In the genomic region with DNA sequence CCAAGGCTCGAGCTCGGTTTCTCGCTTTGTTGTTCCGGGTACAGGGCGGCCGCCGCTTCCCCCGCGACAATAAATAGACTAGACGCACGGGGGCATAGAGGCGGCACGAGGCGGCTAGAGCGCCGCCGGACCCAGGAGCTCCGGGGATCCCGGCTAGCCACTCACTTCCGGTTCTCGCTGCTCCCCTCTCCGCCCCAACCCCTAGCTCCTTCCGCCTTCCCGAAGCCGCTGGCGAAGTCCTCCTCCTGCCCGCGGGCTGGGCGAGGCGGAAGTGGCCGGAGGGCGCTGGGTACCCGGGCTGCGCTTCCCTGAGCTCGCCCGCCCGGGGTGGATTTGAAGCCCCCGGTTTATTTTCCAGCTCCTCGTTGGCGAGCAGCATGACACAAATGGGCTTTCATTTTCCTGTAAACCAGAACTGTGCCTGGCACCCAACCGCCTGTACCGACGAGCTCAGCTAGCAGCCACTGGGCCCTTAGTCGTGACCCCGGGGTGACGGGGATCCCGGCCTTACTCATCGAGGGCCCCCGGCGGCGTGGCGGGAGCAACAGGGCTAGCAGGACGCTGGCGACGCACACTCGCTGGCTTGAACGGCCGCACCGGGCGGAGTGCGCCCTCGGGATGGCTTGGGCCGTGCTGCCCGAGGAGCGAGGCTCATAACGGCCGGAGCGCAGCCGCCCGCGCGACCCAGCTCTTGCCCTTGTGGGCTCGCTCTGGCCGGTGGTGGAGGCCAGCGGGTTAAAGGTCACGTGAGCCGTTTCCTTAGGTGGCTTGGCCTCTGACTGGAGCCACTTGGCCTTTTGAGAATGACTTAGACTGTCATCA, we compare ENCODE assay signal across 8 mouse cellular contexts. TPM values are rescaled to one million over a fixed set of nuclear protein-coding genes. Genes with fewer than 3 reads are reported as not detected.
DNase-seq lines count a peak whose midpoint lies in the region; ATAC-seq lines count a peak whose summit lies in the region.

Tbpl1 (minus strand) TSS at position 667 of the 822 bp plus-strand sequence.

- H3K9me3 ChIP-seq in hindbrain, embryonic 11.5 days (ENCODE audit: control insufficient read depth, low read length): no peaks in the 10 kb centered on the region

- H3K27me3 ChIP-seq in hindbrain, embryonic 11.5 days (ENCODE audit: control insufficient read depth, insufficient read depth, low read length): no peaks in the 10 kb centered on the region

- H3K4me1 ChIP-seq in hindbrain, embryonic 11.5 days (replicated peaks; ENCODE audit: control insufficient read depth, insufficient read depth, low read length): 0 out of 2 replicates have a peak, but pooled peaks cover 6% of the 10 kb centered on the region

- H3K4me2 ChIP-seq in hindbrain, embryonic 11.5 days (replicated peaks; ENCODE audit: low read depth, low read length): peak within 1 kb of the TSS; percentile 86

- peak within 1 kb of the TSS; percentile 86 for H3K4me3 ChIP-seq in hindbrain, embryonic 11.5 days (ENCODE audit: low read depth, low read length)

- H3K36me3 ChIP-seq in hindbrain, embryonic 11.5 days (ENCODE audit: control insufficient read depth, insufficient read depth, low read length): no peaks in the 10 kb centered on the region

- H3K27ac ChIP-seq in hindbrain, embryonic 11.5 days (ENCODE audit: low read depth, low read length): peak within 1 kb of the TSS; percentile 92

- peak; percentile 98 for ATAC-seq in hindbrain, embryonic 11.5 days (ENCODE audit: low FRiP score)

- WGBS in hindbrain, embryonic 11.5 days: under 1% methylated on average over 74 of the region's 77 CpGs

- peak; percentile 99 for DNase-seq in NIH3T3 (ENCODE audit: low read depth)
- DNase-seq in cerebellum, adult 9-11 months: peak; percentile 97
- DNase-seq in frontal cortex, adult 2 months (ENCODE audit: extremely low spot score in 1 of 2, low spot score in 1 of 2): peak; percentile 92 to 97
- peak; percentile 95 for DNase-seq in hindbrain, embryonic 11.5 days (ENCODE audit: low spot score)
- DNase-seq in layer of hippocampus, postnatal 10 days (ENCODE audit: low spot score in 2 of 2): peak; percentile 93 to 95
- peak; percentile 97 for DNase-seq in lung, postnatal 10 days
- DNase-seq in retina, embryonic 14.5 days (ENCODE audit: low spot score): peak; percentile 98
- DNase-seq in thymus, postnatal 4 days: peak; percentile 92

- H3K9ac ChIP-seq in hindbrain, embryonic 11.5 days (ENCODE audit: low read depth, low read length): peak within 1 kb of the TSS; percentile 98

RNA-seq across cellular contexts. Expression of gene Tbpl1, which starts in this region (rescaled TPM):
- 42.5 and 46.6 TPM in 2 replicates for polyA plus RNA-seq in frontal cortex, adult 2 months (2012; rRNA removed)
- polyA plus RNA-seq in hindbrain, embryonic 11.5 days (2014; fragmentation: Nextera tagmentation; extraction: Ambion mirVana): 125 and 128 TPM in 2 replicates
- total RNA-seq in layer of hippocampus, postnatal 10 days (2021): 10 to 100 TPM; 58.9 to 61.9 TPM

Comparison
In these comparisons a context has a peak if more than half of its experiments do, and no peak if none do; other contexts are left out.
1. Peak in every context shown above with its lines: DNase-seq, ATAC-seq, H3K4me3 ChIP-seq and H3K27ac ChIP-seq.